Mouse (Mus musculus) ovary, adult 2 months (tissue): ENCODE results near the gene Prkce. TPM values are rescaled to one million over a fixed set of nuclear protein-coding genes. Genes with fewer than 3 reads are reported as not detected.

Source experiments
- polyA plus RNA-seq: library from polyadenylated mRNA; depleted of rRNA; stranded (reverse); fragments of >200 nt; gene quantifications from 2 replicates; pipeline ENCODE4 v1.2.3, GENCODE M21; 2012; rRNA removed

Gene Prkce
- polyA plus RNA-seq = 4.1 and 4.2 TPM in 2 replicates

DNA sequence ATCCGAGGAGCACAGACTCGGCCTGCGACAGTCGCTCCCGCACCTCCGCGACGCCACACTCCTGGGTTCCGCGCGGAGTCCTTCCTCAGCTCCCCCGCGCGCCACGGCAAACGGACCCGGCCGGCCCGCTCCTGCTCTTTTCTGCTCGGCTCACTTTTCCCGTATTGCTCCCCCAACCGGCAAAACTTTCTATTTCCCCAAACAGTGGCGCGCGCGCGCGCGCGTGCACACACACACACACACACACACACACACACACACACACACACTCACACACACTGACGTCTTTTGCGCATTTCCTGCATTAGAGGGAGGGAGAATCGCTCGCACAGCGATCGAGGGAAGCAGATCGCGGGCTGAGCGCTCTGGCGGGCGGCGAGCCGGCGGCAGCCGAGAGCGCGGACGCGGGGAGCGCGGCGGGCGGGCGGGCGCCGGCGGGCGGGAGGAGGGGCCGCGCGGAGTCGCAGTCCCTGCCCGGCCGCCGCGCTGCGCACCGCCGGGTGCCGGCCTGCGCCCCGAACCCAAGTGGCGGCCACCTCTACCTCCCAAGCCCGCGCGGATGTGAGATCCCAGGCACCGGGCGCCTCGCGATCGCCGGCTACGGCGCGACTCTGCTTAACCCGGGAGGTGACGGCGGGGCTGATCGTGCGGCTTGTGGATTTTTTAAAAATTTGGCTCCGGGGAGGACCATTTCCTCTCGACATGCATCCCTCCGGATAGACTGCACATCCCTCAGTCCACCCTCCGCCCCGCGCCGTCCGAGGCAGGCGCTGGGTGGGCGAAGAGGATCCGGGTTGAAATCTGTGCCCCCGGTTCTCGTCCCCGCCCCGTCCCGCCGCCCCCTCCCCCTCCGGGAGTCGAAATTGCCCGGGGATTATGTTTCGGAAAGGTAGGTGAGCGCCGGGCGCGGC lies at the start of gene Prkce:
TSS of gene Prkce (plus strand) at position 466 of the 911 bp plus-strand sequence.

DNA sequence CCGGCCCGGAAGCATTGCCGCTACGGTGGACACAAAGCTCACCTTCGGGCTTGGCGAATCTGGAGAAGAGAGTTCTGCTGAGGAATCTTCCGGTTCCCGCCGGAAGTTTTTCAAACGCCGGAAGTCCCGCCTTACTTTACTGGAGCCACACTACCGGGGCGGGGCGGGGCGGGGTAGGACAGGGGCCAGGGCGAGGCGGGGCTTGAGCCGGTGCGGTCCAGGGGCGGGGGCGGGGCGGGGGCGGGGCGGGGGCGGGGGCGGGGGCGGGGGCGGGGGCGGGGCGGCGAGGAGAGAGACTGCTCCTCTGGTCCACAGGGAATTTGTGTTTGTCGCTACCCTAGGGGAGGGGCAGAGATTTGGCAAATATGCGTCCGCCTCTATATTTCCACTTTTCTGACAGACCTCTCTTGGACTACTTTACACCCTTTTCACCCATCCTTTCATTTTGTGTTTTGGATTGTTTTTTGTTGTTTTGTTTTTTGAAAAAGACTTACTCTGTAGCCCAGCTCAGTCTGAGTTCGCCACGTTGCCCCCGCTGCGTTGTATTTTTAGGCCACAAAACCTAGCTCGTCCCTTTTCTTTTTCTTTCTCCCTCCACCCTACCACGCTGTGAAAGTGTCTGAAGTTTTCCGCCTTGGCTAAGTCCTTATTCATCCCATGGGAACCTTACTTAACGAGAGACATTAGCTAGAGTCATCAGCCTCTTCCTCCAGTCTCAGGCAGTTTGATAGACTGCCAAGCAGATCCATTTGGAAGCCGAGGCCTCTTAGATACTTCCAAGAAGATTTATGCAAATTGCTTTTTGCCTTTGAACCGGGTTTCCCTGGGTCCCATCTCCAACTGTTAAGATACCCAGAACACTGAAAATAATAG lies 22.3 kb upstream of the Prkce start, which contains the start of gene Srbd1:
TSS of gene Srbd1 (minus strand) at position 97 of the 873 bp plus-strand sequence.

DNA sequence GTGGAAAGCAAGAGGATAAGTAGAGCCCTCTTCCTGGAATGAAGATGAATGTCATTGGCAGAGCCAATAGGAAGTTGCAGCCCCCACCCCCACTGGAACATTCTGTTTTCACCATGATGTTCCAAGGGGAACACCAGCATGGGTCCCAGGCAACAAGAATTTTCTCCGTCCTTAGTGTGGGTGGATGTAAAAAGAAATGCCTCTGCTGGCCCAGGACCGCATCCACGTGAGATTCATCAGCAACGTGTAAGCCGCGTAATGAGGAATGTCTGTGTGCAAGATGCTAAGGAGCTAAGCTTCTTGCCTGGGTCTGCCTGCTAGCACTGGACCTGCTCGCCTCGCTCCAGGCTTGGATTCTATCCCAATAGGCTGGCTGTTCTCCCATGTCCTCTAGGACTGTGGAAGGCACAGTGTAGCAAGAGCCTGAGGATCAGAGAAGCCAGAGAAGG lies 337.6 kb downstream of the Prkce start, which contains the start of gene Gm10309:
TSS of gene Gm10309 (minus strand) at position 50 of the 449 bp plus-strand sequence.

Other genes with a start within 250 kb of the Prkce start
- 2.7 and 4.6 TPM in 2 replicates for gene Srbd1, start 22.6 kb upstream of the Prkce start, polyA plus RNA-seq